Mouse (Mus musculus): Measurements from ENCODE around the gene Rtn1.
"Not testable (repeated sequence)": the region's sequence is repeated elsewhere in the genome, so short reads cannot be mapped to it uniquely, and the experiment has no call there.

Rtn1 gene

GRCm38 (mm10) chr12:72315732-72316465 is 93.0 kb downstream of the Rtn1 start:
- peak in 1 of 2 experiments; percentile 37 for DNase-seq

- DNase-seq: no peak
Measured at GRCm38 (mm10) chr12:72310818-72311217, 98.0 kb downstream of the Rtn1 start.

DNA sequence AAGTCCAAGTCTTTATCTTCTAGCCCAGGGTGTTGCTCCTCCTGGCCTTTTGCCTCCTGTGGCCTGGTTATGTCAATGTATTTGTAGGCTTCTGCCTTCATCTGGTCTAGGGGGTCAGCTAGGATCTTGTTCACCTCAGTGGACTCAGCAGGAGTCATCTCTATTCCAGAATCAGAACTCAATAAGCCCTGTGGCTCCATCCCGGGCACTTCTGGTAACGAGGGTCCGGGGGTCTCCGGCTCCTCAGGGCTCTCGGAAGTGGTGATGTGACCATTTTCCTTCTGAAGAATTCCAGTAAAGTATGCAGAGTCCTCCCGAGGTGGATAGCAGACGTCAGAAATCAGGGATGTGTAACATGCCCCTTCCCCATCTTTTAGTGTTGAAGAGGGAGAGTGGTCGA is 100.3 kb downstream of the Rtn1 start:
- no peak for DNase-seq

- DNase-seq: no peak
Measured at GRCm38 (mm10) chr12:72306281-72306680, 102.6 kb downstream of the Rtn1 start.

DNA sequence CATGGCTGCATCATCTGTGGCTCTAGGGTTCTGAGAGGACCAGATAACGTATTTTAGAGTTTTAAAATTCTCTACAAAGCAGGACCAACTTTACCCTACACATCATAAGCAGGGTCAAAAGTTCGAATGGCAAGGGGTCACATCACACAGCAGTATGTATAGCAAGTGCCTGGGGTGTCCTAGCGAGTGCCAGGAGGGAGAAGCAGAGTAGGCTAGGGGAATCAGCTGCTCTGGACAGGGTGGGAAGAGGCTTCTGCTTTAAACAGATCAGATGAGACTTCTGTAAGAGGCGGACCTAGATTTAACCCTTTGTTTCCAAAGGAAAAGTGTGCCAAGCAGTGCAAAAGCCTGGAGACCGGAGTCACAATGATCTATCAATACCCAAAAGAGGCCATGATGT is 103.4 kb downstream of the Rtn1 start:
- no peak for DNase-seq

- DNase-seq: peak; percentile 53 to 73
Measured at GRCm38 (mm10) chr12:72304985-72305384, 103.9 kb downstream of the Rtn1 start.

DNA sequence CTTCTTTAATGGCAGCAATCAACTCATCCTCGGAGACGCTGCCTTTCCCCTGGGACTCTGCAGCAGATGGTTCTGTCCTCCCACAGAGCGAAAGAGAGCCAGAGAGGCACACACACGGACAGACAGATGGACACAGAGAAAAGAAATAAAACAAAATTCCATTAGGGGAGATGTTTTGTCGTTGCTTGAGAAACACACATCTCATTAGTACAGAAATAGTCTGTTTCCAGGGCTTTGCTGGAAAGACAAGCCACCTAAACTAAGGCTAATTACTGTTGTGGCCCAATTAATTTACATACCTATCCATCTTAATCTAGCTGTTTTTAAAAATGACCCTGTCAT is 104.5 kb downstream of the Rtn1 start:
- DNase-seq: no peak

DNA sequence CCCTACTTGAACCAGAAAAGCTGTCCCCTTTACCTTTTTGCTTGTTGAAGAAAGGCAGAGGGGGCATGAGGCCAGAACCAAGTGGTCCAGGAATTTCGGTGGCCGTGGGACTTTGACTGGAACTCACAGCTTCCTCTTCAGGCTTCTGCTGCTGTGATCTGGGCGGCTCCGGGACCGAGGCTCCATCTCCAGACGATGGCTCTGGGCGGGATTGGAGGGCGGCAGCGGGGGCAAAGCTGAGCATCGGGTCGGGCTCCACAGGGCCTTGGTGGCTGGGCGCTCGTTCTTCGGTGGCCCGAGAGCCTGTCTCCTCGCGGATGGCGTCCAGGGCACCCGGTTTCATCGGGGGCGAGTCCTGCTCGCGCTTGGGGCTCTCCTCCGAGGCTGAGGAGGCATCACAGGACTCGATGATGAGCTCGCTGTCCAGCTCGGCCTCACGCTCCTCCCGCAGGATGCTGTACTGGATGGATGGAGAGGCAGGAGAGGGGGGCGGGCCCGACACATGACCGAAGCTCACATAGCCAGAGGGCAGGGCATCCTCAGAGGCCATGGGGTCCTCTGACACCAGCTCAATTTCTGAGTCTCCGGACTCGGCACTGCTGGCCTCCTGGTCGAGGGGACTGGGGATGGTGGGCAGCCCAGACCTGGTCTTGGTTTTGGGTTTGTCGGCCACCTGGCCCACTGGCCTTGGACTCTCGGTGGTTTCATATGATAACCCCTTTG is 105.1 kb downstream of the Rtn1 start:
- no peak for DNase-seq

- DNase-seq: no peak
Measured at GRCm38 (mm10) chr12:72301431-72301830, 107.4 kb downstream of the Rtn1 start.

DNA sequence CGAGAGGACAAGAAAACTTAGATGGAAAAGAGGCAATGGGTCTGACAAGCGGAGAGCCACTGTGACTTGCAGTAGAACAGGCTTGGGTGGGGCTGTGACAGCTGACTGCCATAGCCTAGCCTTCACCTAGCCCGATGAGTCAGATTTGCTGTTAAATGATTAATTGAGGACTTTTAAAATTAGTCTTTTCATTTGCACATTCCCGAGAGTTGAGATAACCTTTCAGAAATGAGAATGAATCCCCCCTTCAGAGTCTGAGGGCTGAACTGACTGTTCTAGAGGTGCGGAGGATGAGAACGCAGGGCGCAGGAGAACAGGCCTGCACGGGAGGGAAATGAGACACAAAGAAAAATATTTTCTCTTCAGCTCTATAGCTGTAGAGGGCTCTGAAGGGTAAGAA is 107.9 kb downstream of the Rtn1 start:
- no peak for DNase-seq

DNA sequence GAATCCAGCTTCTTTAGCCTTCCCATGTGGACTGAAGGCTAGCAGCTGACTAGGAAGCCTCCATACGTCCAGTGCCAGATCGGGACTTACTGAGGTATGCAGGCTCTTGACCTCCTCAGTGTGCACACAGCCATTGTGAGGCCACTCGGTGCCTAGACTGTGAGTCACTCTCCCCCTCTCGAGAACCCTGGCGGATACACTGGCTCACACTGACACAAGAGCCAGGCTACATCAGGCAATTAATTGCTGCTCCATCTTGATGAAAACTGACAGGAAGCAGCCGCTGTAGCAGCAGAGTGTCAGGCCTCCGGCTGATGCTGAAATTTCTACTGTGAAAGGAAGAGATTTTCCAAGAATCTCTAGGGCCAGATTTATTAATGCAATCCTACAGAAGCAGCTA is 110.6 kb downstream of the Rtn1 start:
- DNase-seq: no peak

GRCm38 (mm10) chr12:72296552-72296951 is 112.3 kb downstream of the Rtn1 start:
- DNase-seq: no peak

DNA sequence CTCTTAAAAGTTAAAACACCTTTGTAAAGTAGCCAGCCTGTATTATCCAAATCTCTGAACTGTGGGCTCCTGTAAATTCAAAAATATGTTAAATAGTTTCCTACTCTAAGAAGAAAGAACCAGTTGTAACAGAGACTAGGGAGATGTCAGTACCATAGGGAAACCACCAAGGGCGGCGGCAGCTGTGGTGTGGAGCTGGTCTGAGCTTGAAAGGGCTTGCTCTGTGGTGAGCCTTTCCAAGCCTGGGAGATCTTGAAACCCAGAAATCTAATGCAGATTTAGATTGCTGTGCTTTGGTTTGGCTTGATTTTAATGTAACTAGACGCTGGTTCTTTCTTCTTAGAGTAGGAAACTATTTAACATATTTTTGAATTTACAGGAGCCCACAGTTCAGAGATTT is 115.7 kb downstream of the Rtn1 start:
- DNase-seq: not testable (repeated sequence)

- DNase-seq: no peak
Measured at GRCm38 (mm10) chr12:72292566-72292965, 116.3 kb downstream of the Rtn1 start.

DNA sequence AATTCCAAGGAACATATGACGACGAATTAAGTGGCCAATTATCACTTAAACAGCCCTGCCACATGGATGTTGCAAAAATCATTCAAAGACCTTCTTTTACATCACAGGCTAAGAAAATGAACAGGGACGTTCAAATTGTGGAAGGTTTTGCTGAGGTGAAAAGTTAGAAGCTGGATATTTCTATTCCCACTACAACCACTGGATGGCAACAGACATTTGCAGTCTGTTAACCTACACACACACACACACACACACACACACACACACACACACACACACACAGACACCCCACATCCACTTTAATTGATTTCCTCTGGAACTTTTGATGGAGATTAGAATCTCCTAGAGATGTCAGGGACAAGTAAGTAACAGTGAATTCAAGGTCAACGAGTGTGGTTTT is 117.6 kb downstream of the Rtn1 start:
- no peak for DNase-seq

DNA sequence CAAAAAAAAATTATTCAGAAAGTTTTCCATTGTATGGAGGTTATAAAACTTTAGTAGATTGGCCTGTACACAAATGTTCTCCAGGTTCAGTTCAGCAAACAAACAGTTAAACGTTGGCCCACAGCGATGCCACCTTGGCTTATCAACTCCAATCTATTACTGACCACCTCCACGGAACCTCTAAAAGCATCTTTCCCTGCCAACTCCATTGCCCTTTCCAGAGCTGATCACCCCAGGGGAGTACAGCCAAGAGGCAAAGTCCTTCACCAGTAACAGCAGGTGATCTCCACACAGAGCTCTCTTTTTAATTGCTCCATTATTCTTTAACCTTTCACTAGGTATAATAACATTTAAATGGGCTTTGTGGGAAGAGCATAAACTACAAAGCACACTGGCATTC is 120.6 kb downstream of the Rtn1 start:
- DNase-seq: no peak

GRCm38 (mm10) chr12:72287332-72288004 is 121.4 kb downstream of the Rtn1 start:
- no peak for DNase-seq

GRCm38 (mm10) chr12:72285366-72286345 is 123.2 kb downstream of the Rtn1 start:
- DNase-seq: peak; percentile 82 to 88

- no peak for DNase-seq
Measured at GRCm38 (mm10) chr12:72284576-72284975, 124.3 kb downstream of the Rtn1 start.

DNA sequence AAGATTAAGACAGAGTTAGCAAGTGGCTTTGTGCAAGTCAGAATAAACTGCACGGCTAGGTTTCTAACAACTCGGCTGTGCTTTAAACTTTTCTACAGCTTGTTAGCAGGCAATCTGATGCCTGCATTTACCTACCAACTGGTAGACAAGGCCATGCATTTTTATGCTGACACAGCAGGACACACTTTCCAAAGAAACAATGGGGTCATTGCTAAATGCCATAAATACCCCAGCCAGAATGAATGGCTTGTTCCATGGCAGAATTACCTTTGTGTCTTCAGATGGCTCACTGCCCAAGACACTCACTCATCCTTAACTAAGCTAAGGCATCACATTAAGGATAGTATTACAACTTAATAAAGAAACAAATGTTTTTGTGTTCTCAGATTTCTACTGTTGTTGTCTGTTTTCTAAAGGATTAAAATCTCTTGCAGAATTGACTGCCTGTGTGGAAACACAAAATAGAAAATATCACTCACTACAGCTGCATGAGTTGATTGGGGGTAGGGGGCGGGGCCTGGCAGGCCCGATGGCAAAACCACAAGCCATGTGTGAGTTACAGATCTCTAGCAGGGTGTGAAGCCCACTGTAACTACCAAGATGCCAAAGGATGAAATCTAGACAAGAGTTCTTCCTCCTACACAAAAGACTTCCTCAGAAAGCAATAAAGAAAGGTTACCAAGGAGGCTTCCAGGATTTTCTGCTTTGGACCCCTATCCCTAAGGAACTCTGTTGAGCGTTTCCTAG is 129.6 kb downstream of the Rtn1 start:
- no peak for DNase-seq

DNA sequence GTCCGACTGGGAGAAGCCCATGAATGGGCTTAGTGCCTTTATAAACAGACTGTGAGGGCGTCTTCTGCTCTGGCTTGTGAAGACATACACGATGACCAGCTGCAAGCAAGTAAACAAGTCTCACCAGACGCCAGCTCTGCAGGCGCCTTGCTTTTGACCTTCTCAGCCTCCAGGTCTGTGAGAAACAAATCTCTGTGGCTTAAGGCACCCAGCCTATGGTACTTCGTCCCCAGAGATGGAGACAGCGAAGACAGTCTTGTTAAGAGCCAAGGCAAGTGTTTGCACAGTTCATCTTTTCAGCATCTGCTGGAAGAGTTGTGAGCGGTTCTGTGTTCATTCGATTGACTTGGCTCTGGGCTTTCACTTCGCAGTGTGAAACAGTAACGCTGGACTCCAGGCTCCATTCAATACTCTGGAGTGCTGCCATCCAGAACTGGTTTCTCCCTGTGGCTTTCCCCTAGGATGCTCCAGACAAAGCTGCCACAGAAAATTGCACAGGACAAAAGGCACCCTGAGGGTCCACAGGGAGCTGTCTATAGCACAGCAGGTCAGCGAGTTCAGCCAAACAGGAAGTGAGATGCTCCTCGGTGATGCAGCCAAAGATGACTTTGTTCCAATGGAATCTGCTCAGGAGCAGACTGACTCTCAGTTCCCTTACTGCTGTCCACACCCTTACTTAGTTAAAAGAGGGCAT is 135.0 kb downstream of the Rtn1 start:
- DNase-seq: peak; percentile 46 to 47

All from cerebellum, adult 18-20 months (tissue).